Mouse (Mus musculus) megakaryocyte-erythroid progenitor cell, adult 5-6 weeks (primary cell): ENCODE measurements around the gene Gm6793. TPM values are rescaled to one million over a fixed set of nuclear protein-coding genes. Genes with fewer than 3 reads are reported as not detected.
A peak's percentile ranks its signal among the peaks of the same experiment; 100 is the strongest.

Source experiments
- ATAC-seq: replicated peaks from 2 replicates; pipeline ENCODE4 v1.8.0; 2016; ENCODE audit warnings: mild to moderate bottlenecking, inconsistent platforms; ENCODE audit not compliant: severe bottlenecking, poor library complexity, low FRiP score, low TSS enrichment
- total RNA-seq, 2 experiments: library from RNA; stranded (forward) in 1 of 2; stranded (reverse) in 1 of 2; fragments of 200-1000, 215-1000 nt in 1 of 2; fragments of >200 nt in 1 of 2; fragmentation: Nextera tagmentation in 1 of 2; gene quantifications; 2 replicates each; pipeline ENCODE4 v1.2.3; 2014 to 2017

Gene Gm6793
- total RNA-seq (2014; fragmentation: Nextera tagmentation) (not detected in 2 replicates), total RNA-seq (2017) (not detected in 2 replicates)

DNA sequence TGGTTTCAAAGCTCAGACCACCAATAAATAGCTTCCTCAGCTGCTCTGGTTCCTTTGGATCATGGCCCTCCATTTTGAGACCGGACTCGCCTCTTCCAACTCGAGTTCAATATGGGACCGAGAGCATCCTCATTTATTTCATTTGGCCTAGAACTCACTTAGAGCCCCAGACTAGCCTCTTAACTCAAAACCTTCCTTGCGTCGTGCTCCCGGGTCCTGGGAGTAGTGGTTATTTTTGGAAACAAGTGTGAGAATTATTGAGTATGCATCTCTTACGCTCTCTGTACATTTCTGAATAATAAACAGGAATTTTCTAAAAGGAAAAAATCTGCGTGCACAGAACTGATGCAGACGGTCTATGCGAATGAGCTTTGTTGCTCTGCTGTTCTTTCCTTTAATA is at the start of gene Gm6793:
Gene Gm6793 (minus strand): TSS at position 101 of the 400 bp plus-strand sequence.
- ATAC-seq, result no peak

GRCm38 (mm10) chr8:112061372-112061771 is 46.5 kb upstream of the Gm6793 start:
- peak; percentile 74 for ATAC-seq

- ATAC-seq, result no peak
Measured at GRCm38 (mm10) chr8:112054456-112054855, 39.6 kb upstream of the Gm6793 start.

DNA sequence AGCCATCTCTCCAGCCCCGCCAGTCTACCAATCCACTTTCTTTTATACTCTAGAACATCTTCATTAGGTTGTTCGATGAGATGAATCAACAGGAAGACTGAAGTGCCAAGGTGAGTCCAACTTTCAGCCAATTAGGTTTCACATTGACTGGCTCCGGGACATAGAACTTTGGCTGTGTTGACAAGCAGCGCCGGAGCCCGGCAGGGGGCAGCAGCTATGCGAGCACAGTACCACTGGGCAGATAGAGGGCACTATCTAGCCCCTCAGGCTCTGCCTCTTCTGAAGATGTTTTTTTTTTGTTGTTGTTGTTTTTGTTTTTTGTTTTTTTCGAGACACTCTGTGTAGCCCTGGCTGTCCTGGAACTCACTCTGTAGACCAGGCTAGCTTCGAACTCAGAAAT is 36.7 kb upstream of the Gm6793 start:
- no peak for ATAC-seq

- no peak for ATAC-seq
Measured at GRCm38 (mm10) chr8:112049984-112050383, 35.1 kb upstream of the Gm6793 start.

DNA sequence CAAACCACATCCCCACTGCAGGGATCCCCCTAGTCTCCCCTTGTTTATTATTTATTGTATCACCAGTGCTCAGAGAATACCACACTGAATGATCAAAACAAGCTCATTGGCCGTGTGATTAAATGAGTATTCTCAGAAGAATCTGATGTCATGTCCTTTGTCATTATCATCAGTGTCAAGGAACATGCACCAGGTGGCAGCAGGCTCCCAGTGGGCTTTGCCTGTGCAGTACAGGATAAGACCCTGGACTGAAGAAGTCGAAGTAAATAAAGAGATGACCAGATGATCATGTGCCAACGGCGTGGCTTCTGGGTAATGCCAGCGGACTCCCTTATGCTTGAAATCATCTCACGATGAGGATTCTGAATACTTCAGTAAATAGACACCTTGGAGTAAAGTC is 33.5 kb upstream of the Gm6793 start:
- ATAC-seq, result no peak

DNA sequence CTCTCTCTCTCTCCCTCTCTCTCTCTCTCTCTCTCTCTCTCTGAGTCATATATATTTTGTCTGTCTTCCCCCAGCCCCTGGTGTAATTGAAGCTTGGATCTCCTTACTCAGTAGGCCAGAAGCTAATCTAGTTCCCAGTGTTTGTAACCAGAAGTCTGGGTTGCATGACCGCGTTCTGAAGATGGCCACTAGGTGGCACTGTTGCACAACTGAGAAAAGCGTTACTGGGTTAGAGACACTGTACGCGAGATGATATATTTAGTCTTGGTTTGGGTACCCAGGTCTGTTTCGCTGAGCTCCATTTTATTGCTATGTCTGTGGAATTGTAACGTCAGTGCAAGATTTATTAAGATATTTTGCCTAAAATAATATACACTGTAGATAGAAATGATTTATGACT is 31.1 kb upstream of the Gm6793 start:
- peak; percentile 95 for ATAC-seq

- no peak for ATAC-seq
Measured at GRCm38 (mm10) chr8:112045182-112045581, 30.3 kb upstream of the Gm6793 start.

DNA sequence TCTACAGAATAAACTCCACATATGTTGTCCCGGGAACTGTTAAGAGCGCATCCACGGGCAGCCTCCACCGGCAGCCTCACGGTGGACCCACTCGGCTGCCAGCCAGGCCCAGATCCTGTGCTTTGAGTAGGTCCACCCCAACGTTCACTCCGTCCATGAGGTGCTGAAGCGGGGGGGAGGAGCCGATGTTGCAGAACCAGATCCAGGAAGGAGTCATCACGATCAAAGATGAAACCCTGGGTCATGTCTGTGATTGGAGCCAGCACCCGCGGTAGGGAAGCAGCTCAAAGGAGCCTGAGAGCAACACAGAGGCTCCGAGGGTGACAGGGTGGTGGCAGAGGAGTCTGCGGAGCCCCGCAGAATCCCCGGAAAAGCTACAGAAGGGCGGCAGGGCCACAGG is 22.7 kb upstream of the Gm6793 start:
- no peak for ATAC-seq

DNA sequence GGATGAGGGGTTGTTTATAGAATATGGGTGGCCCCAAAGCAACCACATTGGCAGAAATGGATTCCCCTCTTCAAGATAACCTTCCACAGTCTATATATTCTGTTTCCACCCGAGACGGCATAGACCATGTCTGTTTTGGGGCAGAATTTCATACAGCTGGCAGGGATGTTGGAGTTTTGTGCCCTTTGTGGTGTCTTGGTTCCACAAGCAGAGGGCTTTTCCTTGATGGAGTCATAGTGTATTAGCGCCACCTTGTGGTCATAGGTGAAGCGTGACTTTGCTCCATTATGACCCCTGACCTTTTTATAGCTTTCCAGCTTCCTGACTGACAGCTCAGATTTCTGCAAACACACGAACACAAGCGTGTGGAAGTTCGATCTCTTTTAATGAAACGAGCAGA is 19.8 kb upstream of the Gm6793 start:
- ATAC-seq, result peak; percentile 95

DNA sequence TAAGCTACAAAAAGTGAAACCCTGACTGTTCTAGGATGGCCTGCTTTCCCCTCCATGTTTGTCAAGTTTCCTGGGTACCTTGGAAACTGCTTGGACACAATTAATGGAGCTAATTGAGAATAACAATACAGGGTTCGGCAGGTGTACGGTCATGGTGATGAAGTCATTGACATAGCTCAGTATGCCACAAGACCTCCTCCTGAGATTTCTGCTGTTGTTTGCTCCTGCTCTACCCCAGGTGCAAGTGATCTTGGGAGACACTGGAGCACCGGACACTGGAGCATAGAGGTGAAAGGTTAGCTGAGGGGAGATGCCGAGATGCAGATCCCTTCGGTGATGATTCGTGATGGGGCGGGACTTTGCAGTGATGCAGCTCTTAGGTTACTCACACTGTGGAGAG is 18.2 kb upstream of the Gm6793 start:
- ATAC-seq, result no peak

- ATAC-seq, result no peak
Measured at GRCm38 (mm10) chr8:112030663-112031062, 15.8 kb upstream of the Gm6793 start.

DNA sequence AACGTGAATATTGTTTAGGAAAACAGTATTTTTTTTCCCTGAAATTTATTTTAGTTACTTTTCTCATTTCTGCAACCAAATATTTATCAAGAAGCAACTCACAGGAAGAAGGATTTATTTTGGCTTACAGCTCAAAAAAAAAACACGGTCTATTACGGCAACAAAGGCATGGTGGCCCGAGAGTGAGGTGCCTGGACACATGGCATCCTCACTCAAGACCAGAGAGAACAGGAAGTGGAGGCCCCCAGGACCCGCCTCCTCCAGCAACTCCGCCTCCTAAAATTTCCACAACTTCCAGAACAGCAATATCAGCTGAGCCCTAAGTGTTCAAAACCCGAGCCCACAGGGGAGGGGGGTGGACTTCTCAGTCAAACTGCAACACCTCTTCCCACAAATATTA is 14.6 kb upstream of the Gm6793 start:
- ATAC-seq, result no peak

GRCm38 (mm10) chr8:112011816-112012242 is 3.0 kb downstream of the Gm6793 start:
- peak; percentile 51 for ATAC-seq

DNA sequence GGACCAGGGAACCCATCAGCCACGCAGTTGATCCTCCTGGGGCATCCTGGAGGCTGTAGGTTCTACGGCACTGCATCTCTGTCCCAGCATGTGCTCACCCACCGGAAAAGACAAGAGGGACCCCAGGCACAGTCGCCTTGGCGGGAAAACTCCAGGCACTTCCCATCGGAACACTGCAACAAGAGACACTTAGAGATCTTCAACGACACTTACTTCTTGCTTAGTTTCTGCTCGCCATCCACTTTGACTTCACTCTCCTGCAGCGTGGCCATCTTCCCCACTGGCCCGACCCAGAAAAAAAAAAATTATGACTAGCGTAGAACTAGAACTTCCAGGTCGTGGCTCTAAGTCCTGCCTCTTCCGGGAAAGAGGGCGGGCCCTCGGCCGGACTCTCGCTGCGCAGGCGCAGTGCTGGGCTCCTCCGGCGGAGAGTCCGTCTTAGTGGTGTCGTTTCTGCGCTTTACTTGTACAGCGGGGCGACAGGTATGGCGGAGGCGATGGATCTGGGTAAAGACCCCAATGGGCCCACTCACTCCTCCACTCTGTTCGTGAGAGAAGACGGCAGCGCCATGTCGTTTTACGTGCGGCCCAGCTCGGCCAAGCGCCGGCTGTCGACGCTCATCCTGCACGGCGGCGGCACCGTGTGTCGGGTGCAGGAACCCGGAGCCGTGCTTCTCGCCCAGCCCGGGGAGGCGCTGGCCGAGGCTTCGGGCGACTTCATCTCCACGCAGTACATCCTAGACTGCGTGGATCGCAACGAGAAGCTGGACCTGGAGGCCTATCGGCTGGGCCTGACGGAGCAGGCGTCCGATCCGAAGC is 3.6 kb downstream of the Gm6793 start, which contains the start of the genes Kars and Terf2ip:
Gene Kars (minus strand): TSS at position 327 of the 819 bp plus-strand sequence.
Gene Terf2ip (plus strand): TSS at position 402 of the 819 bp plus-strand sequence.
- peak; percentile 83 for ATAC-seq

- no peak for ATAC-seq
Measured at GRCm38 (mm10) chr8:112009558-112009957, 5.3 kb downstream of the Gm6793 start.

GRCm38 (mm10) chr8:112007669-112008068 is 7.2 kb downstream of the Gm6793 start:
- peak; percentile 32; the same call in 1 of the 2 replicates for ATAC-seq

- no peak for ATAC-seq
Measured at GRCm38 (mm10) chr8:112005601-112006000, 9.2 kb downstream of the Gm6793 start.

DNA sequence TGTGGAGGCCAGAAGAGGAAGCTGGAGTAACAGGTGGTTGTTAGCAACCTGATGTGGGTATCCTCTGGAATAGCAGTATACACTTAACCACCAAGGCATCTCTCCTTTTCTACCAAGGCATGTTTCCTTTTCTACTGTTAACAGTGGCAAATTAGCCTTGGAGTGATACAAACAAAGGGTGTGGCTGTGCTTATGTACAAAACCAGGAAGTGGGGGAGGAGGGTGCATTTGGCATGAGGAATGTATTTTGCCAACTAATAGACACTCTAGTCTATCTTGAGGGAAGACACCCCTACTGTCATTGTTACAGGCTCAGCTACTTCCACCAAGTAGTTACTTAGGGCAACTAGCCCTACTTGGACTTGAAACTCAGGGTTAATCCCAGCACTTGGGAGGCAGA is 10.1 kb downstream of the Gm6793 start:
- ATAC-seq, result no peak

GRCm38 (mm10) chr8:111992703-111993039 is 22.2 kb downstream of the Gm6793 start:
- ATAC-seq, result no peak

GRCm38 (mm10) chr8:111992013-111992702 is 22.7 kb downstream of the Gm6793 start, which contains the start of gene Adat1:
Gene Adat1 (minus strand): TSS chr8:111992302.
- peak; percentile 92 for ATAC-seq
